ENCODE assay signal across 8 mouse cellular contexts in genomic region chr14:75565534-75566140, GRCm38 (mm10). TPM values are rescaled to one million over a fixed set of nuclear protein-coding genes. Genes with fewer than 3 reads are reported as not detected.
DNase-seq lines count a peak whose midpoint lies in the region; ATAC-seq and TF ChIP-seq lines count a peak whose summit lies in the region.

No protein-coding gene starts in this region.

- H3K9me3 ChIP-seq in kidney, embryonic 16.5 days (ENCODE audit: low read length), result no peaks in the 10 kb centered on the region
- H3K9me3 ChIP-seq in lung, embryonic 16.5 days (ENCODE audit: control insufficient read depth, low read length), result no peaks in the 10 kb centered on the region

- no peak overlapping the region for H3K27ac ChIP-seq in heart, adult 2 months
- H3K27ac ChIP-seq in kidney, embryonic 16.5 days (ENCODE audit: low read length), result no peak overlapping the region
- no peak overlapping the region for H3K27ac ChIP-seq in lung, embryonic 16.5 days (ENCODE audit: low read length)
- no peak overlapping the region for H3K27ac ChIP-seq in thymus, adult 2 months (ENCODE audit: control insufficient read depth, insufficient read depth, low read length)

- H3K27me3 ChIP-seq in heart, adult 2 months (ENCODE audit: control insufficient read depth, insufficient read depth, low read length), result no peaks in the 10 kb centered on the region
- H3K27me3 ChIP-seq in kidney, embryonic 16.5 days (ENCODE audit: insufficient read depth, low read length), result no peaks in the 10 kb centered on the region
- H3K27me3 ChIP-seq in lung, embryonic 16.5 days (ENCODE audit: control insufficient read depth, insufficient read depth, low read depth, low read length), result no peaks in the 10 kb centered on the region
- H3K27me3 ChIP-seq in thymus, adult 2 months (ENCODE audit: control insufficient read depth, insufficient read depth, low read length), result no peaks in the 10 kb centered on the region

- no peaks in the 10 kb centered on the region for H3K36me3 ChIP-seq in heart, adult 2 months (ENCODE audit: control insufficient read depth, insufficient read depth, low read length)
- H3K36me3 ChIP-seq in kidney, embryonic 16.5 days (ENCODE audit: insufficient read depth, low read length), result no peaks in the 10 kb centered on the region
- no peaks in the 10 kb centered on the region for H3K36me3 ChIP-seq in lung, embryonic 16.5 days (ENCODE audit: control insufficient read depth, insufficient read depth, low read length)
- no peaks in the 10 kb centered on the region for H3K36me3 ChIP-seq in thymus, adult 2 months (ENCODE audit: control insufficient read depth, insufficient read depth, low read length)

- H3K4me1 ChIP-seq in heart, adult 2 months (ENCODE audit: control insufficient read depth, insufficient read depth, low read length), result no peaks in the 10 kb centered on the region; the same call in 1 of the 2 replicates
- H3K4me1 ChIP-seq in kidney, embryonic 16.5 days (ENCODE audit: insufficient read depth, low read length), result no peaks in the 10 kb centered on the region
- no peaks in the 10 kb centered on the region for H3K4me1 ChIP-seq in lung, embryonic 16.5 days (replicated peaks; ENCODE audit: control insufficient read depth, insufficient read depth, low read length)
- no peaks in the 10 kb centered on the region for H3K4me1 ChIP-seq in thymus, adult 2 months (replicated peaks; ENCODE audit: control insufficient read depth, insufficient read depth, low read length)

- 47% methylated on average over 14 of the region's 14 CpGs for WGBS in heart, adult 2 months
- WGBS in kidney, embryonic 16.5 days, result 66% methylated on average over 14 of the region's 14 CpGs
- WGBS in lung, embryonic 16.5 days, result 63% methylated on average over 14 of the region's 14 CpGs
- 83% methylated on average over 14 of the region's 14 CpGs for WGBS in thymus, adult 2 months

- peak; percentile 17 for DNase-seq in embryo, embryonic 10 days (ENCODE audit: low spot score)
- DNase-seq in embryo, embryonic 9.5 days (ENCODE audit: extremely low spot score), result no peak
- peak; percentile 93 for DNase-seq in cerebellum, adult 11-12 months
- peak; percentile 44 to 50 for DNase-seq in heart, adult 2 months
- DNase-seq in retina, postnatal 7 days (ENCODE audit: low read depth, low spot score), result peak; percentile 33
- DNase-seq in thymus, adult 2 months, result no peak

- TF ChIP-seq EP300 in heart, adult 2 months (IDR thresholded peaks at IDR 0.05; ENCODE audit: insufficient read depth, low read depth, low read length), result no peak

- TF ChIP-seq POLR2A in heart, adult 2 months (IDR thresholded peaks at IDR 0.05; ENCODE audit: insufficient read depth, low read depth, low read length), result no peak
- no peak for TF ChIP-seq POLR2A in thymus, adult 2 months (IDR thresholded peaks at IDR 0.05; ENCODE audit: control insufficient read depth, extremely low read depth, insufficient read depth, low read length, poor library complexity)

- no peak overlapping the region for H3K9ac ChIP-seq in heart, adult 2 months (ENCODE audit: low read depth, low read length)
- H3K9ac ChIP-seq in kidney, embryonic 16.5 days (replicated peaks; ENCODE audit: low read length), result no peak overlapping the region
- no peak overlapping the region for H3K9ac ChIP-seq in lung, embryonic 16.5 days (ENCODE audit: low read length)

- no peak overlapping the region for H3K4me3 ChIP-seq in heart, adult 2 months
- H3K4me3 ChIP-seq in kidney, embryonic 16.5 days (ENCODE audit: low read length), result no peak overlapping the region
- H3K4me3 ChIP-seq in lung, embryonic 16.5 days (ENCODE audit: low read length), result no peak overlapping the region
- H3K4me3 ChIP-seq in thymus, adult 2 months (ENCODE audit: control insufficient read depth, insufficient read depth, low read length), result no peak overlapping the region

- no peak overlapping the region for H3K4me2 ChIP-seq in kidney, embryonic 16.5 days (replicated peaks; ENCODE audit: low read depth, low read length)
- no peak overlapping the region for H3K4me2 ChIP-seq in lung, embryonic 16.5 days (ENCODE audit: low read depth, low read length)

- intact Hi-C loops in heart, adult 2 months (cut with DNase I), result no loop called here

- no peaks in the 10 kb centered on the region for H3K79me2 ChIP-seq in heart, adult 2 months (replicated peaks; ENCODE audit: control insufficient read depth, insufficient read depth, low read length)

- ATAC-seq in kidney, embryonic 16.5 days (ENCODE audit: low FRiP score, low TSS enrichment), result peak; percentile 12; the same call in 1 of the 2 replicates
- peak; percentile 38; the same call in 1 of the 2 replicates for ATAC-seq in lung, embryonic 16.5 days (ENCODE audit: low read depth)

- peak; percentile 20; the same call in 1 of the 2 replicates for TF ChIP-seq CTCF in heart, adult 2 months (IDR thresholded peaks at IDR 0.05)
- TF ChIP-seq CTCF in thymus, adult 2 months (IDR thresholded peaks at IDR 0.05; ENCODE audit: borderline replicate concordance, control insufficient read depth, extremely low read depth, insufficient read depth, low read length, poor library complexity), result no peak

RNA-seq across cellular contexts. Expression of gene Spert, which starts 27.3 kb away (rescaled TPM):
- total RNA-seq in heart, adult 2 months (2021), result not detected
- 0.16 and 0.38 TPM in 2 replicates for polyA plus RNA-seq in heart, adult 2 months (2012; rRNA removed)
- not detected in 2 replicates for polyA plus RNA-seq in kidney, embryonic 16.5 days (2015; fragmentation: Nextera tagmentation; extraction: Ambion mirVana)
- not detected in 2 replicates for polyA plus RNA-seq in lung, embryonic 16.5 days (2015; fragmentation: Nextera tagmentation; extraction: Ambion mirVana)
- 0.09 and 0.58 TPM in 2 replicates for polyA plus RNA-seq in thymus, adult 2 months (2012; rRNA removed)

Comparison
In these comparisons a context has a peak if more than half of its experiments do, and no peak if none do; other contexts are left out.
1. DNase-seq: peak in embryo, embryonic 10 days (single experiment), cerebellum, adult 11-12 months (single experiment), heart, adult 2 months (2 of 2) and retina, postnatal 7 days (single experiment); none in embryo, embryonic 9.5 days (single experiment) and thymus, adult 2 months (single experiment).